Mouse (Mus musculus) heart, adult 2 months (tissue): ENCODE results near the gene Fstl3.

Experiments
- CTCF ChIP-seq: fragments of 200-600 bp; IDR thresholded peaks from 2 replicates; pipeline ENCODE4 v1.8.1; 2022; ENCODE audit warnings: antibody characterized with exemption, mild to moderate bottlenecking, moderate library complexity
- POLR2A ChIP-seq: fragments of 200-500 bp; IDR thresholded peaks from 2 replicates; pipeline ENCODE4 v1.6.1; 2011; ENCODE audit warnings: mild to moderate bottlenecking, low read depth, low read length, control low read depth; ENCODE audit not compliant: insufficient read depth

GRCm38 (mm10) chr10:79805636-79806035 is 28.6 kb downstream of the Fstl3 start:
- peak; percentile 69 for TF ChIP-seq POLR2A
- no peak for TF ChIP-seq CTCF
